Mouse (Mus musculus) kidney, adult 10 weeks (tissue): ENCODE data around the gene Gm14862. TPM values are rescaled to one million over a fixed set of nuclear protein-coding genes. Genes with fewer than 3 reads are reported as not detected.

Experiments used
- polyA plus RNA-seq: library from polyadenylated mRNA; stranded (reverse); fragments of 350-450 nt; fragmentation: Illumina TruSeq; extraction: RNeasy Lipid Tissue Mini Kit (QIAGEN cat#74804); gene quantifications from one replicate; pipeline ENCODE4 v1.2.3, GENCODE M21; 2014; ENCODE audit warnings: low read depth, low replicate concordance

Gm14862 gene
- polyA plus RNA-seq, result not detected

GRCm38 (mm10) chrX:9256766-9257165 lies at the start of gene Gm14862:
TSS of gene Gm14862 (minus strand) at chrX:9256899.

GRCm38 (mm10) chrX:9283464-9283863 lies 26.8 kb upstream of the Gm14862 start, which contains the start of gene H2al1m:
TSS of gene H2al1m (plus strand) at chrX:9283764.

GRCm38 (mm10) chrX:9272460-9273361 lies 16.0 kb upstream of the Gm14862 start, which contains the start of gene Xk:
TSS of gene Xk (plus strand) at chrX:9272756.

Other genes with a start within 250 kb of the Gm14862 start
- not detected for gene Fthl17e, start 223.4 kb downstream of the Gm14862 start, polyA plus RNA-seq
- not detected for gene Fthl17f, start 193.9 kb downstream of the Gm14862 start, polyA plus RNA-seq
- not detected for gene 4930402K13Rik, start 152.3 kb downstream of the Gm14862 start, polyA plus RNA-seq
- gene Lancl3, start 57.0 kb downstream of the Gm14862 start, polyA plus RNA-seq, result 8.8 TPM
- gene Xk, start 15.9 kb upstream of the Gm14862 start, polyA plus RNA-seq, result 1.6 TPM
- not detected for gene H2al1m, start 26.9 kb upstream of the Gm14862 start, polyA plus RNA-seq
- gene H2al1k, start 93.7 kb upstream of the Gm14862 start, polyA plus RNA-seq, result not detected
- 9.8 TPM for gene Cybb, start 230.9 kb upstream of the Gm14862 start, polyA plus RNA-seq